Mouse (Mus musculus): ENCODE data around the gene Dicer1.

- TF ChIP-seq CTCF (IDR thresholded peaks at IDR 0.05; ENCODE audit: low read depth, low read length) = no peak
- no peak for TF ChIP-seq POLR2A (IDR thresholded peaks at IDR 0.05; ENCODE audit: borderline replicate concordance, low read depth, low read length)
These were observed 67.3 kb downstream of the Dicer1 start for GRCm38 (mm10) chr12:104684411-104684931.
